Mouse (Mus musculus) thymus, postnatal 4 days (tissue): ENCODE measurements around the gene Ppox.
A peak's percentile ranks its signal among the peaks of the same experiment; 100 is the strongest.
"Not testable (repeated sequence)": the region's sequence is repeated elsewhere in the genome, so short reads cannot be mapped to it uniquely, and the experiment has no call there.

Source experiments
- DNase-seq: peaks from one replicate; pipeline ENCODE4 v3.0.0; 2021

Ppox gene

GRCm38 (mm10) chr1:171263666-171264461 lies 17.1 kb downstream of the Ppox start:
- DNase-seq = no peak

- no peak for DNase-seq
These were observed 17.8 kb downstream of the Ppox start for GRCm38 (mm10) chr1:171263185-171263611.

DNA sequence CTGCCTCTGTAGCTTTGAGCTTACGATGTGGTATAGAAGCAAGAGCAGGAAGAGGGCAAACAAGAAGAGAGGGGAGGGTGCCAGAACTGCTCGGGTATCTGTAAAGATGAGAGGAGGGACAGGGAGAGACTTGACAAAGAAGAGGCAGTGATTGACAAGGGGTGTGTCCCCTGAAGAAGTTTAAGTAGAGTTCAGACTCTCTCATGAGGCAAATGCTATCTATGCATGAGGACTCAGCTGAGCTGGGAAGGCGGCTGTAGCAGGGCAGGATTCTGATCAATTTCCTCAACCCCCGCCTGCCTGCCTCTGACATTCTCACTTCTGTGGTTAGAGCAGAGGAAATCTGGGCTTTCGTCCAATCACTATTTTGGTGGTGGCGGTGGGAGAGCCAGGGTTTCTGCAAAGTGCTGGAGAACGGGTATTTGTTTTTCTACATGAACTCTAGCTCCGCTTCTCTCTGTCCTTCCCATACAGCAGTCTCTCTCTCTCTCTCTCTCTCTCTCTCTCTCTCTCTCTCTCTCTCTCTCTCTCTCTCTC lies 18.3 kb downstream of the Ppox start:
- no peak for DNase-seq

- DNase-seq = no peak
These were observed 20.7 kb downstream of the Ppox start for GRCm38 (mm10) chr1:171260316-171260715.

- no peak for DNase-seq
These were observed 22.1 kb downstream of the Ppox start for GRCm38 (mm10) chr1:171258921-171259320.

- no peak for DNase-seq
These were observed 23.2 kb downstream of the Ppox start for GRCm38 (mm10) chr1:171257781-171258180.

DNA sequence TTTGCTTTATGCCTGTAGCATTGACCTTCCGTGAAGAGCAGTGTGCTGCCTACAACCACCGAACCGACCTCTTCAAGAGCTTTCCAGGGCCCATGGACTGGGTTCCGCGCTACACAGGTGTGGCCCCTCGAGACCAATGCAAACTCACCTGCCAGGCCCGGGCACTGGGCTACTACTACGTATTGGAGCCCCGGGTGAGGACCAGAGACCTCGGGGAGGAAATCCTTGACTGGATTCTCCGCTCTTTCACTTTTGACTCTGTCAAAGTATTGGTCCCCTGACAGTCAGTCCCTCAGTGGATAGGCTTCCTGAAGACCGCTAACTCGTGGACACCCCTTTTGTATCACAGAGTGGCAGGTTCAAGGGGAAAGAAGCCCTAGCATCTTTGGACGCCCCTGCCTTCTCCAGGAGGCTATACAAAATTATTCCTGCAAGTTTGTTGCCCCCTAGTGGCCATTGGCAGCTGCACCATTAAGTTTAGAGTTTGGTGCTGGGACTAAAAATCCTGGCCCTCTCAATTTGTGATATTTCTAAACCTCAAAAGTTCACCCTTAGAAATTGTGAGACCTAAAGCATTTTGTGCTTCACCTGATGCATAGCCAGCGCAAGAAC lies 23.9 kb downstream of the Ppox start:
- peak; percentile 73 for DNase-seq

- no peak for DNase-seq
These were observed 24.7 kb downstream of the Ppox start for GRCm38 (mm10) chr1:171256095-171256818.

GRCm38 (mm10) chr1:171252415-171252814 lies 28.6 kb downstream of the Ppox start:
- DNase-seq = no peak

DNA sequence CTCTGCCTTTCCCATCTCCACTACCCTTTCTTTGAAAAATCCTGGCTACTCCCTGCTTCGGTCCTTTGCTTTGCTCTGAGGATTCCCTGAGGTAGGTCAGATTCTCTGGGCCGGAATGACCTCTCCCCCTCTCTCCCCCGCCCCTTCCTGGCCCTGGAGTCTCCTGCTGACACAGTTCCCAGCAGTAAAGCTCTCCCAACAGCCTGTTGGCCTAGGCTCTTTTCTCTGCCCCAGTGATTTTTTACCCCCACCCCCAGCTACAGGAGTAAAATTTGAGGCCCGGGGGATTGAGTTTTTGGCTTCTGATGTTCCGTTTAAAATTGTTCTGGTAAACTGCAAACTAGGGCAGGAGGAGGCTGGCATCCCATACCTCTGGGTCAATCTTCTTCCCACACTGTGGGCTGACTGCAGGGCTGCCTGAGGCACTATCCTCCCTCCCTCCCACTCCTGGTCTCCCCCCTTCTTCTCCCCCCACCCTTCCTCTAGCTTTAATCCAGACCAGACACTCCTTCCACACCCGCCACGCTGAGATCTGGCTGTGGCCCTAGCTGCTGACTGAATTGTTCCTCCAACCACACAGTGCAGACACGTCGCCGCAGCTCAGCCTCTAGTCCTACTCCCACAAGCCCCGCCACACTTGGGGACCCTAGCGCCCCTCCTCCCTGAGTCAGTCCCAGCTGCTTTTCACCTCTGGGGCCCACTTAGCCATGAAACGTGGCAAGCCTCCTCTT lies 29.2 kb downstream of the Ppox start:
- peak; percentile 42 for DNase-seq

DNA sequence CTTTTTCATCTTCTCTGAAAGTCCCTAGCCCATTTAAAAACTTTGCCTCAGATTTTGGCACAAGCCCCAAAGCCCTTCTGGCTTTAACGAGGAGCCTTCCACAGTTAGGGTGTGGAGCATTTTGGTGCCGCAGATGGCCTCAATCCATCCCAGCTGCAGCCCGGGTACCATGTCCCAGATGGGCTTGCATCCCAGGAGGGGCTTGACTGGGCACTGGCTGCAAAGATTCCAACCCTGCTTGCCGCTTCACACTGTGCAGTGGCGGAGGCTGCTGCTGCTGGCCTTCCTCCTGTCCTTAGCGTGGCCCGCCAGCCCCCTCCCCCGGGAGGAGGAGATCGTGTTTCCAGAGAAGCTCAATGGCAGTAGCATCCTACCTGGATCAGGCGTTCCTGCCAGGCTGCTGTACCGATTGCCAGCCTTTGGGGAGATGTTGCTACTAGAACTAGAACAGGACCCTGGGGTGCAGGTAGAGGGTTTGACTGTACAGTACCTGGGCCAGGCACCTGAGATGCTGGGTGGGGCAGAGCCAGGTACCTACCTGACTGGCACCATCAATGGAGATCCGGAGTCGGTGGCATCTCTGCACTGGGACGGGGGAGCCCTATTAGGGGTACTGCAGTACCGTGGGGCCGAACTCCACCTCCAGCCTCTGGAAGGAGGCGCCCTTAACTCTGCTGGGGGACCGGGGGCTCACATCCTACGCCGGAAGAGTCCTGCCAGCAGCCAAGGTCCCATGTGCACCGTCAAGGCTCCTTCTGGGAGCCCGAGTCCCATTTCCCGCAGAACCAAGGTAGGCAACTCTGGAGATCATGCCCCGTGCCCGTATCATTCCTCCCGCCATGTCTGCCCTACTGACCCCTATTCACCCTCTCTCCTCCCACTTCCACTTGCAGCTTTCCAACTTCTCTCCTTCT lies 30.0 kb downstream of the Ppox start, which contains the start of gene Ndufs2:
Gene Ndufs2, minus strand, starts transcription at position 709 of the 914 bp plus-strand sequence.
- no peak for DNase-seq

- DNase-seq = no peak
These were observed 30.9 kb downstream of the Ppox start, which contains the start of gene Adamts4 for GRCm38 (mm10) chr1:171249913-171250600. Gene Adamts4 (plus strand): TSS chr1:171250421.

DNA sequence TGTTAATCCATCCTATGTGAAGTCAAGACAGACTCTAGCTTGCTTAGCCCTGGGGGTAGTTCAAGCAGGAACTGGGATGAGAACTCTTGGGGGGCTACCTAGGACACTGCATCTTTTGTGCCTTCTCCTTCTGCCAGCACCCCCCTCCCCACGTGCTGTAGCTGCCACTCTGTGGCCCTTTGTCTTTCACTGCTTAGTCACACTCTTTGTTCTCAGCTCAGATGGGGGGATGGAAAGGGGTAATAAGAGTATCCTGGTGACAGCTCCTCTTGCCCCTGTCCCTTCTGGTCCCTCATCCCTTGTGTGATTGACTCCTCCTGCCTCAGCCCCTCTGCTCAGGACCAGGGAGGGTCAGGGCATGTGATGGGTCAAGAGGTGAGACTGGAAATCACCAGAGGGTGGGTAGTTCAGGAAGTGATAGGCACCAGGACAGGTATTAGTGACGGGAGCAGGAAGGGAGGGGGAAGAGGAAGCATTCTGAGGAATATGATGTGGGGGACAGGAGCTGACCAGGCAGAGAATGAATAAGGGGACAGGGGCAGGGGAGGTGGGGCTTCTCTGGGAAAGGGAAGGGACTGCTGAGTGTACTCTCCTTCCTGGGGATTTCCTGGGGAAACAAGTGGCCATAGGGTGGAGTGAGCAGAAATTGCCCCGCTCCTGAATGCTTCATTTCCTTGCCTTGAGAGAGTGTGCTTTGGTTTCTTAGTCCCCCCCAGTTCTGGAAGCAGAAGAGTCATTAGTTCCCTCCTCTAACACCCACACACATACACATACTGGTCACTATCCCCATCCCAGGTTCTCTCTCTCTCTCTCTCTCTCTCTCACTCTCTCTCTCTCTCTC lies 32.4 kb downstream of the Ppox start:
- no peak for DNase-seq

DNA sequence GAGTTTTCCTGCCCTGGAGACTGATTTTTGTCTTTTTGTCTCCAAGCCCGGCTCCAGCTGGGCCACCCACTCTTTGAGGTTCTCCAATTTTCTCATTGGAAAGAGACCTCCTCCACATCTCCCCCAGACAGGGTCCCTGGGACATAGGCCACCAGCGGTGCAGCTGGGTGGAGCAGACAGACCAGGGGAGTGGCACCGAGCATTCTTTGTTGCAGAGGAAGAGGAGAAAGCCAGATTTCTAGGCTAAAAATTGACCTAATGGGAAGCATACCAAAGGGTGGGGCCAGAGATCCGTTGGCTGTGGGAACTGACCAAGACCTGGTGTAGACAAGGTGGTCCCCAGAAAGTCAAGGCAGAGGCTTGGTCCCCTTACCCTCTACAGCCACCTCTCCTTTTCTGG lies 33.1 kb downstream of the Ppox start:
- DNase-seq = no peak

- DNase-seq = peak; percentile 57
These were observed 33.5 kb downstream of the Ppox start for GRCm38 (mm10) chr1:171247453-171247841.

DNA sequence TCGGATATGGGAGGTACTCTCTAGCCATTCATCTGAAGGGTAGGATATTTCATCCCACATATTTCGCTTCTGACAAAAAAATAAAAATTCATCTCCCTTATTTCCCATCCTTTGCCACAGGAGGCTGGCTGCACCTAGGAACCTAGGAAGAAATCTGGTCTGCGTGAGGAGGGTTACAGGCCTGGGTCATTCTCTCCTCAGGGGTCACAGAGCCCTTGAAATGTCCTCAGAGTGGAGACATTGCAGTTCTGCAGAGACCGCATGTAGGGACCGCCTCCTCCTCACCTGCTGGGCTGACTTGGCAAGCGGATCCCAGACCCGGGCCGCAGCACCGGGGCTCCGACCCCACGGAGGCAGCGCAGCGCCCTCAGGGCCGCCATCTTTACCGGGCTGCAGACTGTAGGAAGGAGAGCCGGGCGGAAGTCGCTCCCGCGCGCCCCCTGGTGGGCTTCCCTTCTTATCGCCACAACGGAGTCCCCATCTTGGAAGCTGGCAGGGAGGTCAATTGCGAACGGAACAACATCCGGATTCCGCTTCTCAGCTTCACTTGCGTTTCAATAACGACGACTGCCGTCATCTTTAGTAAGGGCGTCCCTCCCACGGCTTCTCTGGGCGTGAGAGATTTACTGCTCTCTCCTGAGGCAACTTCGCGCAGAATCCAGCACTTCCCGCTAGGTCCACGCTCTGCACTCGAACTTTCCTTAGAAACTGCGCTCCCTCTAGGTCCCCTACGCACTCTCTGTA lies 34.1 kb downstream of the Ppox start:
- DNase-seq = peak; percentile 98

- DNase-seq = no peak
These were observed 35.6 kb downstream of the Ppox start for GRCm38 (mm10) chr1:171245353-171245752.

DNA sequence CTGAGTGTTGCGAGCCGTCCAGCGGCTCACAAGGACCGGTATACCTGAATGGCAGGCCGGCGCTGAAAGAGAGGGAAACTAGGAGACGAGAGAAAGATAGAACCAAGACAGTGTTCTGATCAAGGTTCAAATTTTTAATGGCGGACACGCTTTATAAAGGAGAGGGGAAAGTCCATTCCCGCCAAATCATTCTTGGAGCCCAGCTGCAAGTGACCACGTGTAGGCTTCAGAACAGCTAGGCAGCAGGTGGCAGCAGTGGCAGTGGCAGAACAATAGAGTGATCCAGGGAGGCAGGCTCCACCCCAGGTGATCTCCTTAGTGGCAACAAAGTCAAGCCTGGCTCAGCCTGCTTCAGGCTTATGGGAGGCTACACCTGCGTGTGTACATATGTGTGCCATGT lies 39.0 kb downstream of the Ppox start:
- not testable (repeated sequence) for DNase-seq

- DNase-seq = no peak
These were observed 40.1 kb downstream of the Ppox start for GRCm38 (mm10) chr1:171240911-171241310.
